Mouse (Mus musculus) right cerebral cortex, postnatal 36 days (tissue): ENCODE data around the gene Mettl22.

Source experiments
- DNase-seq, 2 experiments: peaks; one replicate each; pipeline ENCODE4 v3.0.0; 2022; ENCODE audit warnings: low spot score in 2 of 2, mixed read lengths in 1 of 2

Gene Mettl22

GRCm38 (mm10) chr16:8509894-8510293 lies 39.3 kb downstream of the Mettl22 start:
- DNase-seq, result no peak

GRCm38 (mm10) chr16:8512830-8513229 lies 42.2 kb downstream of the Mettl22 start:
- DNase-seq, result no peak

GRCm38 (mm10) chr16:8513236-8513906 lies 42.8 kb downstream of the Mettl22 start, which contains the start of gene Abat:
Gene Abat (plus strand): TSS chr16:8513429.
- DNase-seq, result peak; percentile 91 to 93

- no peak for DNase-seq
These were observed 43.6 kb downstream of the Mettl22 start for GRCm38 (mm10) chr16:8514180-8514579.

GRCm38 (mm10) chr16:8520525-8520924 lies 49.9 kb downstream of the Mettl22 start:
- DNase-seq, result no peak

GRCm38 (mm10) chr16:8521322-8521721 lies 50.7 kb downstream of the Mettl22 start:
- DNase-seq, result no peak

GRCm38 (mm10) chr16:8523480-8524144 lies 53.0 kb downstream of the Mettl22 start:
- peak; percentile 34 to 44 for DNase-seq

- DNase-seq, result no peak
These were observed 53.7 kb downstream of the Mettl22 start for GRCm38 (mm10) chr16:8524163-8524847.

- no peak for DNase-seq
These were observed 54.7 kb downstream of the Mettl22 start for GRCm38 (mm10) chr16:8525293-8525692.

- DNase-seq, result no peak
These were observed 55.3 kb downstream of the Mettl22 start for GRCm38 (mm10) chr16:8525877-8526276.

GRCm38 (mm10) chr16:8529389-8529788 lies 58.8 kb downstream of the Mettl22 start:
- DNase-seq, result no peak

GRCm38 (mm10) chr16:8530018-8530417 lies 59.4 kb downstream of the Mettl22 start:
- DNase-seq, result no peak

- DNase-seq, result no peak
These were observed 61.9 kb downstream of the Mettl22 start for GRCm38 (mm10) chr16:8532461-8532860.

- DNase-seq, result no peak
These were observed 62.3 kb downstream of the Mettl22 start for GRCm38 (mm10) chr16:8532894-8533293.

GRCm38 (mm10) chr16:8533477-8533876 lies 62.9 kb downstream of the Mettl22 start:
- no peak for DNase-seq

GRCm38 (mm10) chr16:8534466-8535200 lies 64.0 kb downstream of the Mettl22 start:
- DNase-seq, result no peak

GRCm38 (mm10) chr16:8535411-8535810 lies 64.8 kb downstream of the Mettl22 start:
- DNase-seq, result no peak

GRCm38 (mm10) chr16:8539150-8539865 lies 68.7 kb downstream of the Mettl22 start:
- peak; percentile 13 to 34 for DNase-seq
